Mouse (Mus musculus) hindbrain, postnatal 0 days (tissue): ENCODE results near the gene Spryd4. TPM values are rescaled to one million over a fixed set of nuclear protein-coding genes. Genes with fewer than 3 reads are reported as not detected.

Experiments
- ATAC-seq: fragments of 200-750 bp; cut with Nextera tagmentation; 2 replicates; pipeline ENCODE4 v1.8.0; 2017; ENCODE audit warnings: mild to moderate bottlenecking, moderate TSS enrichment, moderate library complexity
- DNase-seq: peaks from one replicate; pipeline ENCODE4 v3.0.0-alpha.2; 2015; ENCODE audit warnings: low spot score
- H3K27ac ChIP-seq: fragments of 300-500 bp; sonication (generic); 2 replicates; pipeline ENCODE4 v1.5.1; 2014; ENCODE audit warnings: mild to moderate bottlenecking
- H3K27me3 ChIP-seq: fragments of 300-500 bp; sonication (generic); 2 replicates; pipeline ENCODE4 v1.6.1; 2014; ENCODE audit warnings: low read length, mixed read lengths; ENCODE audit not compliant: insufficient read depth
- H3K36me3 ChIP-seq: fragments of 300-500 bp; sonication (generic); 2 replicates; pipeline ENCODE4 v1.6.1; 2014; ENCODE audit warnings: low read length, mixed read lengths; ENCODE audit not compliant: insufficient read depth
- H3K4me1 ChIP-seq: fragments of 300-500 bp; sonication (generic); 2 replicates; pipeline ENCODE4 v1.6.1; 2014; ENCODE audit warnings: antibody characterized with exemption, low read length, mixed read lengths; ENCODE audit not compliant: insufficient read depth
- H3K4me2 ChIP-seq: fragments of 300-500 bp; sonication (generic); 2 replicates; pipeline ENCODE4 v1.6.1; 2014; ENCODE audit warnings: low read depth, mild to moderate bottlenecking, low read length, moderate library complexity, mixed read lengths
- H3K4me3 ChIP-seq: fragments of 300-500 bp; sonication (generic); 2 replicates; pipeline ENCODE4 v1.5.1; 2014; ENCODE audit warnings: low read length
- H3K9ac ChIP-seq: fragments of 300-500 bp; sonication (generic); replicated peaks from 2 replicates; pipeline ENCODE4 v1.6.1; 2014; ENCODE audit warnings: mild to moderate bottlenecking, low read length, moderate library complexity, mixed read lengths
- H3K9me3 ChIP-seq: fragments of 300-500 bp; sonication (generic); 2 replicates; pipeline ENCODE4 v1.6.1; 2016; ENCODE audit warnings: low read length, mixed read lengths
- CTCF ChIP-seq: IDR thresholded peaks from 2 replicates; pipeline ENCODE4 v1.5.1; 2016; ENCODE audit warnings: antibody characterized with exemption, control low read depth, low read depth
- WGBS: fragments of 180-500 bp; shearing (Covaris S2); extraction: QIAGEN DNeasy Blood & Tissue Kit; methylation state at CpG from one replicate; pipeline ENCODE4 v1.1.7; 2014; 5-methylcytosine and 5-hydroxymethylcytosine counted together
- polyA plus RNA-seq: library from polyadenylated mRNA; unstranded; fragments of >200 nt; fragmentation: Nextera tagmentation; extraction: Ambion mirVana; gene quantifications from 2 replicates; pipeline ENCODE4 v1.2.1, GENCODE M21; 2015
- total RNA-seq: library from RNA; depleted of rRNA; stranded (reverse); fragments of >200 nt; gene quantifications from 2 replicates; pipeline ENCODE4 v1.2.3, GENCODE M21; 2014

Gene Spryd4
- total and polyA plus RNA-seq, 2 experiments from 2014 or later, result 24.5 to 25.8 TPM

DNA sequence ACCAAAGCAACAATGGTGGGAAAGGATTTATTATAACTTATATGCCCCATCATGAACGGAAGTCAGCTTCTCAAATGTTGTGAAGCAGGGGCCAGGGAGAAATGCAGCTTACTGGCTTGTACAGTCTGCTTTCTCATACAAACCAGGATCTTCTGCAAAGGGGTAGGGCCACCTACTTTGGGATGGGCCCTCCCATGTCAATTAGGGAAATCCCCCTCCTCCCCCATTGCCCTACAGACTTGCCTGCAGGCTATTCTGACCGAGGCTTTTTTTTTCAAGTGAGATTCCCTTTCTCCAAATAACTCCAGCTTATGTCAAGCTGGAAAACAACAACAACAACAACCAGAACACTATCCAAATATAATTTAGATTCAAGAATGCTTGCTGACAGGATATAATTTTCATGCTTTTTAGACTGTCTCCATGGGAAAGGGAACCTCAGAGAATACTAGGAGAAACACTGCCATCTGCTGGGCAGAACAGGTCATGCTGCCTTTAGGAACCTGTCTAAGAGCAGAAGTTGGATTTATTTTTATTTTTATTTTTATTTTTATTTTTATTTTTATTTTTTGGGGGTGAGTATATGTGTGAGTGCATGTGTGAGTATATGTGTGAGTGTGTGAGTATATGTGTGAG, 23.2 kb downstream of the Spryd4 start:
- peak; percentile 78 for TF ChIP-seq CTCF
- Histone ChIP-seq H3K4me1 (no peaks in the 10 kb centered on the region), H3K9me3 (no peaks in the 10 kb centered on the region), H3K27ac (no peak overlapping the region), H3K27me3 (no peaks in the 10 kb centered on the region), H3K36me3 (no peaks in the 10 kb centered on the region), H3K4me2 (no peak overlapping the region), H3K9ac (no peak overlapping the region), H3K4me3 (no peak overlapping the region)
- ATAC-seq (no peak), DNase-seq (peak; percentile 88)
- 40% methylated on average over 2 of the region's 2 CpGs for WGBS

- H3K27ac ChIP-seq, result no peak overlapping the region
- no peak for ATAC-seq
- no peak overlapping the region for H3K4me3 ChIP-seq
- no peak for DNase-seq
- H3K9me3 ChIP-seq, result no peaks in the 10 kb centered on the region
- H3K4me2 ChIP-seq, result no peak overlapping the region
- no peaks in the 10 kb centered on the region for H3K36me3 ChIP-seq
- no peaks in the 10 kb centered on the region for H3K27me3 ChIP-seq
- H3K4me1 ChIP-seq, result no peaks in the 10 kb centered on the region
- WGBS, result 68% methylated on average over 5 of the region's 5 CpGs
- no peak for TF ChIP-seq CTCF
- H3K9ac ChIP-seq, result no peak overlapping the region
Measured at GRCm38 (mm10) chr10:128187181-128187605, 24.4 kb downstream of the Spryd4 start.

GRCm38 (mm10) chr10:128185959-128186358, 25.6 kb downstream of the Spryd4 start:
- H3K9me3 ChIP-seq, result no peaks in the 10 kb centered on the region
- H3K4me3 ChIP-seq, result no peak overlapping the region
- no peak overlapping the region for H3K9ac ChIP-seq
- no peaks in the 10 kb centered on the region for H3K27me3 ChIP-seq
- ATAC-seq (no peak), DNase-seq (peak; percentile 88)
- peak; percentile 96 for TF ChIP-seq CTCF
- H3K27ac ChIP-seq, result no peak overlapping the region
- no peaks in the 10 kb centered on the region for H3K36me3 ChIP-seq
- no peaks in the 10 kb centered on the region for H3K4me1 ChIP-seq
- H3K4me2 ChIP-seq, result no peak overlapping the region
- 58% methylated on average over 2 of the region's 2 CpGs for WGBS

DNA sequence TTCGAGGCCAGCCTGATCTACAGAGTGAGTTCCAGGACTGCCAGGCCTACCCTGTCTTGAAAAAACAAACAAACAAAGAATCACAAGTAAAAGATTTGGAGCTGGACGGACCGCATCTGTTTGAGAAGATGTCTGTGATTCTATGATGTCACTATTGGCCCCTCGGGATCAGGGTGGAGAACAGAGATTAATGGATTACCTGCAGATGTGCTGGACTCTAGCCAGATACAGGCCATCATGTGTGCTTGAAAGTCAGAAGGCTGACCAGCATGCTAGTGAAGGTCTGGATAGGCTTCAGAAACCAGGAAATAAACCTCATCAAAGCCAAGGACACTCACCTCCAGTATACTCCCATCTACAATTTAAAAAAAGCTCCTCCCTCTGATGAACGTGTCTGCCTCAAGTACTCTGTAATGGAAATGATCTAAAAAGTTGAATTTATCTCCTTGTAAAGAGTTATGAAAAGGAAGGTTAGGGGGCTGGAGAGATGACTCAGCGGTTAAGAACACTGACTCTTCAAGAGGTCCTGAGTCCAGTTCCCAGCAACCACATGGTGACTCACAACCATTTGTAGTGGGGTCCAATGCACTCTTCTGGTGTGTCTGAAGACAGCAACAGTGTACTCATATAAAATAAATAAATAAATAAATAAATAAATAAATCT, 26.2 kb downstream of the Spryd4 start:
- Histone ChIP-seq H3K27ac (no peak overlapping the region), H3K9ac (no peak overlapping the region), H3K4me3 (no peak overlapping the region), H3K36me3 (no peaks in the 10 kb centered on the region), H3K27me3 (no peaks in the 10 kb centered on the region), H3K9me3 (no peaks in the 10 kb centered on the region), H3K4me1 (no peaks in the 10 kb centered on the region), H3K4me2 (no peak overlapping the region)
- DNase-seq (no peak), ATAC-seq (no peak)
- no peak for TF ChIP-seq CTCF
- WGBS, result 77% methylated on average over 6 of the region's 6 CpGs

DNA sequence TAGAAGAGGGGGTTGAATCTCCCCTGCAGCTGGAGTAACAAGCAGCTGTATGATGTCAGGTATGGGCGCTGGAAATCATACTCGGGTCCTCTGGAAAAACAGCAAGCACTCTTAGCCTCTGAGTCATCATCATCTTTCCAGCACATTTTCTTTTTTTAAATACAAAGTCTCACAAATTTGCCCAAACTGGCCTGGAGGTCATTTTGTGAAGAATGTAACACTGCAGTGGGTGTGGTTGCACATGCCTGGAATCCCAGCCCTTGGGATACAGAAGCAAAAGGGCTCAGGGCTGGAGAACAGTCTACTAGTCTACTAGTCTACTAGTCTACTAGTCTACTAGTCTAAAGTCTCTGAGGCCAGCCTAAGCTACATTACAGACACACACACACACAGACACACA, 27.3 kb downstream of the Spryd4 start:
- no peak for TF ChIP-seq CTCF
- no peak overlapping the region for H3K27ac ChIP-seq
- 90% methylated on average over 2 of the region's 2 CpGs for WGBS
- ATAC-seq (no peak), DNase-seq (no peak)
- H3K9me3 ChIP-seq, result no peaks in the 10 kb centered on the region
- H3K4me2 ChIP-seq, result no peak overlapping the region
- H3K4me1 ChIP-seq, result no peaks in the 10 kb centered on the region
- no peaks in the 10 kb centered on the region for H3K36me3 ChIP-seq
- H3K9ac ChIP-seq, result no peak overlapping the region
- no peak overlapping the region for H3K4me3 ChIP-seq
- H3K27me3 ChIP-seq, result no peaks in the 10 kb centered on the region

DNA sequence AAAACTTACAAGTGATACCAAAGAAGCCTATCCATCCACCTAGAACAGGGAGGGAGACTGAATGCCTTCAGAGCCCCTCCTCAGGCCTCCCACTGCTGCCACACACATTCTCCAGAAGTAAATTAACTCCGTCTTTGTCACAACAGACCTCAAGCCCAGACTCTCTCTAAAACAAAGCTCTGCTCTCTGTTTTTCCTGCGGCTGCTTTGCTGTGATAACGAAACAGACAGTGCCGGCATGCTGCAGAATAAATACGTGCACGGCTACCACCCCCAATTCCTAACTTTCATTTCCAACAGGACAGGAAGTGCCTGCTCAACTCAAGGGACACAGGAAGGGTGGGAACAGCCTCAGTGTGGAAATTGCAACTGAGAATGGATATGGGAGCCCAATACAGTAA, 31.6 kb downstream of the Spryd4 start, which contains the start of gene Rbms2:
TSS of gene Rbms2 (minus strand) at position 309 of the 400 bp plus-strand sequence.
- Histone ChIP-seq H3K9me3 (no peaks in the 10 kb centered on the region), H3K27ac (no peak within 1 kb of the TSS), H3K27me3 (no peaks in the 10 kb centered on the region), H3K4me3 (no peak within 1 kb of the TSS), H3K36me3 (no peaks in the 10 kb centered on the region), H3K4me2 (peak within 1 kb of the TSS; percentile 14; the same call in 1 of the 2 replicates), H3K4me1 (no peaks in the 10 kb centered on the region), H3K9ac (no peak within 1 kb of the TSS)
- ATAC-seq (no peak), DNase-seq (no peak)
- no peak for TF ChIP-seq CTCF
- WGBS, result 4% methylated on average over 6 of the region's 6 CpGs

DNA sequence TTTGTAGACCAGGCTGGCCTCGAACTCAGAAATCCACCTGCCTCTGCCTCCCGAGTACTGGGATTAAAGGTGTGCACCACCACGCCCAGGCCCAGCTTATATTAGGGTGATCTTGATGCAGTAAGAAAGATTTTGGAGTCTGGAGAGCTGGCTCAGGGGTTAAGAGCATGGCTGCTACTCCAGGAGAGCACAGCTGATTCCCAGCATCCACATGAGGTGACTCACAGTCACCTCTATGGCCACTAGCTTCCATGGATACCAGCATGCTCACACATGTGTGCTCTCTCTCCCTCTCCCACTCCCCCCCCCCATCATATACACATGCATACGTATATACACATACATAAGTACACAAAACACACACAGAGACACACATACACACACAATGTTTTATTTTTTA, 34.3 kb downstream of the Spryd4 start:
- H3K9me3 ChIP-seq, result no peaks in the 10 kb centered on the region
- WGBS, result 90% methylated on average over 4 of the region's 4 CpGs
- no peak overlapping the region for H3K27ac ChIP-seq
- no peaks in the 10 kb centered on the region for H3K27me3 ChIP-seq
- no peaks in the 10 kb centered on the region for H3K4me1 ChIP-seq
- TF ChIP-seq CTCF, result no peak
- no peak overlapping the region for H3K4me2 ChIP-seq
- ATAC-seq (no peak), DNase-seq (no peak)
- no peaks in the 10 kb centered on the region for H3K36me3 ChIP-seq
- H3K4me3 ChIP-seq, result no peak overlapping the region
- H3K9ac ChIP-seq, result no peak overlapping the region
